In genomic region chr11:33637107-33637506, GRCm38 (mm10) we compare ENCODE assay signal across 25 mouse cellular contexts. TPM values are rescaled to one million over a fixed set of nuclear protein-coding genes. Genes with fewer than 3 reads are reported as not detected.
"Had no signal": no experiment of that assay in that cellular context is flagged by ENCODE, and none has a peak within 500 bp of the region (broad histone marks: within the 10 kb centered on the region; RNA-seq: fewer than 3 reads in every experiment).

No protein-coding gene starts in this region.

- H3K9me3 ChIP-seq: lung, embryonic 15.5 days; midbrain, embryonic 13.5 days; midbrain, embryonic 15.5 days; neural tube, embryonic 12.5 days; stomach, embryonic 15.5 days had no signal

- H3K4me1 ChIP-seq: lung, embryonic 15.5 days; midbrain, embryonic 13.5 days; midbrain, embryonic 15.5 days; neural tube, embryonic 12.5 days; stomach, embryonic 15.5 days had no signal

- H3K27ac ChIP-seq: lung, embryonic 15.5 days; macrophage; midbrain, embryonic 13.5 days; midbrain, embryonic 15.5 days; neural tube, embryonic 12.5 days; stomach, embryonic 15.5 days; stomach, postnatal 0 days had no signal

- H3K36me3 ChIP-seq: lung, embryonic 15.5 days; midbrain, embryonic 15.5 days; neural tube, embryonic 12.5 days; stomach, embryonic 15.5 days had no signal

- ATAC-seq: liver, postnatal 0 days; lung, postnatal 0 days; midbrain, embryonic 13.5 days; midbrain, embryonic 15.5 days had no signal

- H3K27me3 ChIP-seq: lung, embryonic 15.5 days; midbrain, embryonic 13.5 days; midbrain, embryonic 15.5 days; neural tube, embryonic 12.5 days; stomach, embryonic 15.5 days had no signal

- H3K9ac ChIP-seq: liver, postnatal 0 days; lung, embryonic 15.5 days; midbrain, embryonic 13.5 days; midbrain, embryonic 15.5 days; neural tube, embryonic 12.5 days; stomach, embryonic 15.5 days had no signal

- H3K4me3 ChIP-seq: lung, embryonic 15.5 days; midbrain, embryonic 13.5 days; midbrain, embryonic 15.5 days; neural tube, embryonic 12.5 days; stomach, embryonic 15.5 days had no signal

- H3K4me2 ChIP-seq: lung, embryonic 15.5 days; midbrain, embryonic 11.5 days; midbrain, embryonic 13.5 days; midbrain, embryonic 15.5 days; neural tube, embryonic 12.5 days; stomach, embryonic 15.5 days had no signal

- DNase-seq: liver, postnatal 0 days; lung, adult 2 months; lung, postnatal 14 days; lung, postnatal 36 days; right cerebral cortex, postnatal 14 days; thymus, adult 2 months; thymus, postnatal 25 days; thymus, postnatal 4 days had no signal

RNA-seq across cellular contexts. Expression of gene D130052B06Rik, which starts 38.0 kb away (rescaled TPM):
- total RNA-seq: megakaryocyte, adult 5-6 weeks; midbrain, postnatal 0 days; monocyte, adult 5-6 weeks; neutrophil, adult 5-6 weeks had no signal
- polyA plus RNA-seq: liver, postnatal 0 days; lung, adult 2 months; lung, embryonic 15.5 days; lung, postnatal 0 days; macrophage; midbrain, embryonic 11.5 days; midbrain, embryonic 13.5 days; midbrain, embryonic 15.5 days; midbrain, postnatal 0 days; neural tube, embryonic 14.5 days; spleen, adult 2 months; stomach, embryonic 15.5 days; stomach, postnatal 0 days; testis, adult 2 months; urinary bladder, adult 2 months had no signal

RNA-seq across cellular contexts. Expression of gene Gabrp, which starts 58.3 kb away (rescaled TPM):
- total RNA-seq: megakaryocyte, adult 5-6 weeks; monocyte, adult 5-6 weeks; neutrophil, adult 5-6 weeks had no signal
- polyA plus RNA-seq: macrophage; midbrain, embryonic 13.5 days; midbrain, postnatal 0 days; neural tube, embryonic 14.5 days; spleen, adult 2 months had no signal
